Mouse (Mus musculus) heart, embryonic 16.5 days (tissue): ENCODE results near the gene Mmp11. TPM values are rescaled to one million over a fixed set of nuclear protein-coding genes. Genes with fewer than 3 reads are reported as not detected.
A peak's percentile ranks its signal among the peaks of the same experiment; 100 is the strongest.

ENCODE experiments used
- ATAC-seq: fragments of 200-750 bp; cut with Nextera tagmentation; replicated peaks from 2 replicates; pipeline ENCODE4 v1.8.0; 2017; ENCODE audit warnings: moderate number of reproducible peaks; ENCODE audit not compliant: insufficient read depth, low FRiP score; ENCODE audit errors: extremely low read depth
- H3K27ac ChIP-seq: fragments of 300-500 bp; sonication (generic); 2 replicates; pipeline ENCODE4 v1.5.1; 2014; ENCODE audit warnings: mild to moderate bottlenecking, low read length, control low read depth, moderate library complexity
- H3K27me3 ChIP-seq: fragments of 300-500 bp; sonication (generic); 2 replicates; pipeline ENCODE4 v1.6.1; 2014; ENCODE audit warnings: low read length, mixed read lengths; ENCODE audit not compliant: control insufficient read depth, insufficient read depth
- H3K36me3 ChIP-seq: fragments of 300-500 bp; sonication (generic); 2 replicates; pipeline ENCODE4 v1.6.1; 2014; ENCODE audit not compliant: control insufficient read depth, insufficient read depth
- H3K4me1 ChIP-seq: fragments of 300-500 bp; sonication (generic); 2 replicates; pipeline ENCODE4 v1.6.1; 2014; ENCODE audit warnings: low read length, mixed read lengths; ENCODE audit not compliant: control insufficient read depth, insufficient read depth
- H3K4me2 ChIP-seq: fragments of 300-500 bp; sonication (generic); 2 replicates; pipeline ENCODE4 v1.6.1; 2014; ENCODE audit warnings: low read depth, mild to moderate bottlenecking, control low read depth, low read length
- H3K4me3 ChIP-seq: fragments of 300-500 bp; sonication (generic); 2 replicates; pipeline ENCODE4 v1.5.1; 2014; ENCODE audit warnings: mild to moderate bottlenecking, control low read depth, low read length
- H3K9ac ChIP-seq: fragments of 300-500 bp; sonication (generic); 2 replicates; pipeline ENCODE4 v1.6.1; 2014; ENCODE audit warnings: low read length, control low read depth
- H3K9me3 ChIP-seq: fragments of 300-500 bp; sonication (generic); replicated peaks from 2 replicates; pipeline ENCODE4 v1.6.1; 2016; ENCODE audit warnings: low read length; ENCODE audit not compliant: control insufficient read depth
- WGBS: fragments of 180-500 bp; shearing (Covaris S2); extraction: QIAGEN DNeasy Blood & Tissue Kit; methylation state at CpG from one replicate; pipeline ENCODE4 v1.1.7; 2014; 5-methylcytosine and 5-hydroxymethylcytosine counted together
- polyA plus RNA-seq: library from polyadenylated mRNA; unstranded; fragments of >200 nt; fragmentation: Nextera tagmentation; extraction: Ambion mirVana; gene quantifications from 2 replicates; pipeline ENCODE4 v1.2.1, GENCODE M21; 2015

The Mmp11 gene
- polyA plus RNA-seq, 1 experiment from 2014 or later: 26.4 TPM

DNA sequence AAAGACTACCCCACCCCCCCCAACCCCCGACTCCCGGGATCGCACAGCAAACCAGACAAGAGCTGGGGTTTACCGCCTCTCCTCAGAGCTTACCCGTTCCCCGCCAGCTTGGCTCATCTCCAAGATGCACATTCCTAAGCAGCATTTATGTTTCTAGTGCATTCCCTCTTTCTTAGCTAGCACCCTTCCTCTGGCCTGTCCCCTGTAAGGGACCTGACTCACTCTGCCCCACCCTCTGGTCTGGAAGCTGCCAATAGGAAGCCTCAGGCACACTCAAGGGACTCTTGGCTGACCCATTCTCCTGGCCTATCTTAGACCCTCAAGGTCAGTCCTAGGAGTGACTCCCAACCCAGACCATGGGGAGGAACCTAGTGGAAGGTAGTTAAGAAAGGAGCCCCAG lies 6.0 kb downstream of the Mmp11 start:
- Histone ChIP-seq H3K27ac (no peak overlapping the region), H3K36me3 (no peaks in the 10 kb centered on the region; the same call in 1 of the 2 replicates), H3K4me1 (peaks cover 23% of the 10 kb centered on the region), H3K4me2 (peak overlapping the region; percentile 31), H3K9me3 (no peaks in the 10 kb centered on the region), H3K4me3 (no peak overlapping the region), H3K27me3 (peaks cover 4% of the 10 kb centered on the region), H3K9ac (no peak overlapping the region)
- WGBS: 18% methylated on average over 6 of the region's 6 CpGs
- no peak for ATAC-seq

DNA sequence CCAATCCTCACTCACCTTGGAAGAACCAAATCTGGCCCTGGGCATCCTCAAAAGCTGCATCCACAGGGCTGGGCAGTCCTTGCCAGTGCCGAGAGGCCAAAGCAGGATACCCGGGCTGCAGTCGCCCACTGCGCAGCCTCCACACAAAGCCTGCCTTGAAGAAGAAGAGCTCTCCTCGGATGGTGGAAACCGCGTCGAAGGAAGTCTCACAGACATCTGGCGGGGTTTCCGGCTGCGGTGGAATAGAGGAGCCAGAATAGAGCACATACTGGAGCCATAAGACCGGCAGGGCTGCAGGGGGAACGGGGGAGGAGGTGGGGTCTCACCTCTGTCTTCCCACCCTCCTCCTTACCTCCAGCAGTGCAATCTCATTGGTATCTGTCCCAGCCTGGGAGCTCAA lies 9.9 kb downstream of the Mmp11 start:
- ATAC-seq: no peak
- Histone ChIP-seq H3K4me3 (no peak overlapping the region), H3K9ac (no peak overlapping the region), H3K36me3 (no peaks in the 10 kb centered on the region; the same call in 1 of the 2 replicates), H3K27ac (no peak overlapping the region), H3K27me3 (peaks cover 3% of the 10 kb centered on the region), H3K4me1 (peaks cover 16% of the 10 kb centered on the region), H3K4me2 (no peak overlapping the region), H3K9me3 (no peaks in the 10 kb centered on the region)
- WGBS: 64% methylated on average over 13 of the region's 13 CpGs

DNA sequence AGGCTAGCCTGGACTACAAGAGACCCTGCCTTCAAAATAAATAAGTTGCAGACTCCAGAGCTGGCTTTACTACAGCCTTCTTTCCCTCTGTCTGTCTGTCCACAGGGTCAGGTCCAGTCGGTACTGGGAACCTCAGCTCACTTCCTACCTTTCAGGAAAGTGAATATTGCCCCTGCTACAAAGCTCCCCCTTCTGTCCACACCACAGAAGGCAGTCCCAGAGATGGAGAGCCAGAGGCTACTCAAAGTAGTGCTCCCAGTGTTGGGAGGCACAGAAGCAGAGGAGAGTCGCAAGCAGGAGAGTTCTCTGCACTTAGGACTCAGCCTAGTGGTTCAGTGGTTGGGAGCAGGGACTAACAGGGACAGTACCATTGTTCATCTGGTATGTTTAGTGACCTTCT lies 12.0 kb downstream of the Mmp11 start:
- no peak for ATAC-seq
- no peak overlapping the region for H3K9ac ChIP-seq
- peaks cover 14% of the 10 kb centered on the region for H3K4me1 ChIP-seq
- no peaks in the 10 kb centered on the region for H3K27me3 ChIP-seq
- no peaks in the 10 kb centered on the region for H3K9me3 ChIP-seq
- 65% methylated on average over 2 of the region's 2 CpGs for WGBS
- H3K4me2 ChIP-seq: no peak overlapping the region
- no peak overlapping the region for H3K4me3 ChIP-seq
- H3K36me3 ChIP-seq: no peaks in the 10 kb centered on the region; the same call in 1 of the 2 replicates
- no peak overlapping the region for H3K27ac ChIP-seq

DNA sequence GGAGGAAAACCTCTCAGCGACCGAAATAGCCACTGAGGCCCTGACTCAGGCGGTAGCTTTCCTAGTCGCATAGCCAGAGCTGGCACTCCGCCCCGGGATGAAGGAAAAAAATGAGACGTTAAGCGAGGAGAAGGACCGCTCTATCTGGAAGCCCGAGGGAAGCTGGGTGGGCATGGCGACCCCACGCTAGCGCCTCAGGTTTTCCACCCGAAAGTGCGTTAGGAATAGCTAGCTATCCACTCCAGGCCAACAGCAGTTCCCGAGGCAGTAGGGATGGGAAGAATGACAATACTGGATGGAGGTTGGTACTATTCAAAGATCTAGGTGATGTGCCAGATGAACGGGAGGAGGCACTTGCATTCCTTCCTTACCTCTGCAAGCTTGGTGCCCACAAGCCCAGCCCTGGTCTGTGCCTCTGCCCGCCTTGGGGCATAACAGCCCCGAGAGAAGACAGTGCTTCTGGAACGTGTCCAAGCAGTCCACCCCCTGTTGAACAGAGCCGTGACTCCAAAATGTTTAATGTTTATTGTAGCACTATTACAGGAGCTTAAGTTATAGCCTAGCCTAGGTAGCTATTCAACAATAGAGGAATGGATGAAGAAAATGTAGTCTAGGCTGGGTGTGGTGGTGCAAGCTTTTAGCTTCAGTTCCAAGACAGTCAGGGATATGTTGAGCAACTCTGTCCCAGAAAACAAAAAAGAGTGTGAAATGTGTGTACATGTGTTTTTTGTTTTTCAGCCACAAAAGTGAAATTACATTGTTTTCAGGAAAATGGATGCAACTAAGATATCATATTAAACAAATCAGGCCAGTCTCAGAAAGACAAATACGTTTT lies 14.4 kb downstream of the Mmp11 start:
- Histone ChIP-seq H3K27me3 (no peaks in the 10 kb centered on the region), H3K9me3 (no peaks in the 10 kb centered on the region), H3K27ac (peak overlapping the region; percentile 94), H3K4me3 (peak overlapping the region; percentile 94), H3K4me2 (peak overlapping the region; percentile 82), H3K9ac (peak overlapping the region; percentile 94), H3K4me1 (peaks cover 16% of the 10 kb centered on the region), H3K36me3 (no peaks in the 10 kb centered on the region)
- 4% methylated on average over 22 of the region's 22 CpGs for WGBS
- no peak for ATAC-seq

- no peaks in the 10 kb centered on the region; the same call in 1 of the 2 replicates for H3K36me3 ChIP-seq
- peak; percentile 95 for ATAC-seq
- under 1% methylated on average over 76 of the region's 76 CpGs for WGBS
Observed at GRCm38 (mm10) chr10:75921026-75921725, 15.1 kb downstream of the Mmp11 start, which contains the start of gene Smarcb1. TSS of gene Smarcb1 (minus strand) at chr10:75921617.

DNA sequence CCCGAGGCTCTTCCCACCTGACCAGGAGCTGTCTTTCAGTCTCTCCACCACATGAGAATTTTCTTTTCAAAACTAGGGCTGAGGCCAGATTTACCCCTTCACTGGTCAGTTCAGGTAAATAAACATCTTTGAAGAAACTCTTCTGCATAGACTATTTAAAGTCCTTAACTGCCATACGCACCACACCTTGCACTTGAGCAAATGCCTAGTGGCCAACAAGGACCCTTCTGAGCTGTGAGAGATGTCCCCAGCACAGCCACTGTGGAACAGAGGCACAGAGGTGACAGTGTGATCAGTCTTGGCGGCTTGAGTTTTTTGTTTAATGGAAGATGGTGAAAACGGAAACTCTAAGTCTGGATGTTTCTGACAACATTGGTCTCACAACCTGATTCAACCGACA lies 17.3 kb downstream of the Mmp11 start:
- ATAC-seq: no peak
- Histone ChIP-seq H3K4me3 (no peak overlapping the region), H3K4me2 (no peak overlapping the region), H3K9ac (no peak overlapping the region), H3K4me1 (peaks cover 16% of the 10 kb centered on the region), H3K9me3 (no peaks in the 10 kb centered on the region), H3K27me3 (no peaks in the 10 kb centered on the region), H3K36me3 (peaks cover 6% of the 10 kb centered on the region), H3K27ac (no peak overlapping the region)
- 82% methylated on average over 5 of the region's 5 CpGs for WGBS

More at GRCm38 (mm10) chr10:75921026-75921725, 15.1 kb downstream of the Mmp11 start, which contains the start of gene Smarcb1:
- peak within 1 kb of the TSS; percentile 94 for H3K9ac ChIP-seq
- H3K4me3 ChIP-seq: peak within 1 kb of the TSS; percentile 94
- no peaks in the 10 kb centered on the region for H3K27me3 ChIP-seq
- H3K9me3 ChIP-seq: no peaks in the 10 kb centered on the region
- H3K4me1 ChIP-seq: peaks cover 16% of the 10 kb centered on the region
- H3K4me2 ChIP-seq: peak within 1 kb of the TSS; percentile 93
- peak within 1 kb of the TSS; percentile 94 for H3K27ac ChIP-seq

DNA sequence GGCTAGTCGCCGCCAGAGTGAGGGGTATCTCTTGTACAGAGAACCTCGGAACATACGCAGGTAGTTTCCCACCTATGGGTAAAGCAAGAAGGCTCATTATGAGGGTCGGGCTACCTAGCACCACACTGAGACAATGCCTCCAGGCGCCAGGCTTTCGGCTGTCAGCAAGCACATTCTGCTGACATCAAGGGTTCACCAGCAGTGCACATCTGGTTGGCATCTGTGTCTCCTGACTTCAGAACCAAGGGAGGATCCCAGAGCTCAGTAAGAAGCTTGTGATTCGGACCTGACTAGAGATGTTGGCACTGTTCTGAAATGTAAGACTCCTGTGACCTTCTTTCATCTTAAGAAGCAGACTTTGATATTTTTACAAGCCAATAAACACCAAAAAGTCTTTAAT lies 19.5 kb downstream of the Mmp11 start:
- Histone ChIP-seq H3K27me3 (no peaks in the 10 kb centered on the region), H3K36me3 (peaks cover 13% of the 10 kb centered on the region), H3K27ac (no peak overlapping the region), H3K9me3 (no peaks in the 10 kb centered on the region), H3K4me2 (no peak overlapping the region), H3K4me1 (peaks cover 16% of the 10 kb centered on the region), H3K4me3 (no peak overlapping the region), H3K9ac (no peak overlapping the region)
- ATAC-seq: no peak
- WGBS: 84% methylated on average over 8 of the region's 8 CpGs

DNA sequence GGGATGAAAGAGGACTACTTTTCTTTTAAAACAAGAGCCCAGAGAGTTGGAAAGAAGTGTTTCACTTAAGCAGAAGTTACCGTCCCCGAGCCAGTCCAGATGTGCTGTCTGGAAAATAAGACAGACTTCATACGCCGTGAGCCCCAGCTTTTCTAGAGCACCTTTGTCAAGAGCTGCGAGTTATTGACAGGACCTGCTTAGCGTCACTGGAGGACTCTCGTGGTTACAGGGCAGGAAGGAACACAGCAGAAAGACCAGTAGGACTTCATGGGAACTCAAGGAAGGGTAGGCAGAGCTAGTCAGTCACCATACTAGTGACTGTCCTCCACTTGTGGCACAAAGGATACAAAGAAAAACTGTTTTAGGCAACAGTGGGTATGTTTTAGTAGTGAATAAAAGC lies 20.7 kb downstream of the Mmp11 start:
- H3K9ac ChIP-seq: no peak overlapping the region
- no peak overlapping the region for H3K4me2 ChIP-seq
- no peak overlapping the region for H3K4me3 ChIP-seq
- 43% methylated on average over 7 of the region's 7 CpGs for WGBS
- no peaks in the 10 kb centered on the region for H3K27me3 ChIP-seq
- no peak for ATAC-seq
- H3K4me1 ChIP-seq: peaks cover 14% of the 10 kb centered on the region
- H3K36me3 ChIP-seq: peaks cover 23% of the 10 kb centered on the region
- no peak overlapping the region for H3K27ac ChIP-seq
- no peaks in the 10 kb centered on the region for H3K9me3 ChIP-seq
